Mouse (Mus musculus): Measurements from ENCODE around the gene Mfsd2b.
"Not testable (repeated sequence)": the region's sequence is repeated elsewhere in the genome, so short reads cannot be mapped to it uniquely, and the experiment has no call there.

The Mfsd2b gene

DNA sequence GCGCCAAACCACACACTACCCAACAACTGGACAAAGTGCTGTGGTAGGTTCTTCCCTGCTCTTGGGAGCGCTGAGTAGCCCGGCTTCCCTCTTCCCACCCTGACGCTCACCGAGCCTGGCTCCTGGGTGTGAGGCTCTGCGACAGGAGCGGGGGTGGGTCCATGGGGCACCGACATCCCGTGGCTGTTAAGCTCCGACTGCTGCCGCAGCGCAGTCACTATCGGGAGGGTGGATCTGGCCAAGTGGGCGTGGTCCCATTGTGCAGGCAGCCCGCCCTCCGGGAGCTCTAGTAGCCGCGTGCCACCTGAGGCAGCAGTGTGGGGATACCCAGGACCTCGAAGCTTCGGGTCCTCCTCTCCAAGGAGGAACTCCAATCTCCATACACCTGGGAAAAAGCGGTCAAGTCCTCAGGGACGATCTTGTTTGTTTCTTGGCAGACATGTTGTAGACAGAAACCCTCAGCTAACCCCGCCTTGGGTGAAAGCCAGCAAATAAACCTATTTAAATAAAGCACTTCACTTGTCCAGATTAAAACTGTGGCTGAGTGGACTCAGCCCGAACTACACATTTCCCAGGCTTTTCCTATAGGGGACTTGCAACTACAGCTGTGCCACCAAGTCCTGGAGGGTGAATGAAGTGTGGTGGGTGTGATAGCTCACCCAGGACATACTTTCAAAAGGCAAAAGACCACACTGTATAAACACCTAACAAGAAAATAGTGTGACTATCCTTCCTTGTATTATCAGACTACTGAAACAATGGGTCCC lies at the start of gene Mfsd2b:
Gene Mfsd2b, minus strand, starts transcription at position 199 of the 767 bp plus-strand sequence.
- peak; percentile 25 for DNase-seq

- DNase-seq = peak; percentile 59
Measured at GRCm38 (mm10) chr12:4917805-4918591, 43.8 kb upstream of the Mfsd2b start.

- DNase-seq = peak; percentile 98
Measured at GRCm38 (mm10) chr12:4916994-4917804, 43.0 kb upstream of the Mfsd2b start, which contains the start of gene Atad2b. TSS of gene Atad2b (plus strand) at chr12:4917353.

DNA sequence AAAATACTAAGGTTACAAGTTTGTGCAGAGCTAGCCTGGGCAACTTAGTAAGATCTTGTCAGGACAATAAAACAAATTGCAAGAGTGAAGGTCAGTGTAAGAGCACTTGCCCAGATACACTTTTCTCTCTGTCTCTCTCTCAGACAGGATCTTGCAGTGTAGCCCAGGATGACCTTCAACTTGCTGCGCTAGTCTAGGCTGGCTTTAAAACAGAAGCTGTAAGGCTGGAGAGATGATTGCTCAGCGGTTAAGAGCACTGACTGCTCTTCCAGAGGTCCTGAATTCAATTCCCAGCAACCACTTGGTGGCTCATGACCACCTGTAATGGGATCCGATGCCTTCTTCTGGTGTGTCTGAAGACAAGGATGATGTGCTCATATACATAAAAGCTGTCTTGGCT lies 40.8 kb upstream of the Mfsd2b start:
- DNase-seq = no peak

DNA sequence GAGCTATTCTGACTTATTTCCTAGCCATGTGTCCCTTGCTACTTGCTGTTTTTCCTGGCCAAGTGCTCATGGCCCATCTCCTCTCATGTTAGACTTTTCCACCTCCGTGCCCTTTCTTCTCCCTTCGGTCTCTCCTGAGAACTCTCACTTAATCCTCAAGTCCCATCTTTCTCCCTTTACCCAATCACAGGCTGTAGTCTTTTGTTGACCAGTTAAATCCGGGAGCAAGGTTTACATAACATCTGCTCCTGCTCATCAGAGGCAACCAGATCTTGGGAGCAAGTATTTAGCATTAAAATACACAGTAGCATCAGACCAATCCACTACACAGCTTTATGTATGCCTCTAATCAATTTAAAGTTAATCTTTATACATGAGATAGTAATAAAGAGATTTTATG lies 40.3 kb upstream of the Mfsd2b start:
- no peak for DNase-seq

DNA sequence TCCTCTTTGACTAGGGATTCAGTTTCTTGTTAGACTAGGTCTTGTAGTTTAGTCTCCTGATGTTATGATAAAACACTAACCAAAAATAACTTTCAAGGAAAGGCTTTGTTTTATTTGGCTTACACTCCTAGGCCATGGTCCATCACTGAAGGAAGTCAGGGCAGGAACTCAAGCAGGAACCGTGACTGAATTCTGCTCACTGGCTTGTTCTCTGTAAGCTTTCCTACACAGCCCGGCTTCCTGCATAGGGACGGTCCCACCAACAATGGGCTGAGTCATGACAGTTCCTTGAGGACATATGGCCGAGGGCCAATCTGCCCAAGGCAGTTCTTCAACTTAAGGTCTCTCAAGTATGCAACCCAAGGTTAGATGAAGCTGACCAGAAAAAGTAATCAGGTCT lies 37.6 kb upstream of the Mfsd2b start:
- DNase-seq = no peak

- not testable (repeated sequence) for DNase-seq
Measured at GRCm38 (mm10) chr12:4910496-4910895, 36.3 kb upstream of the Mfsd2b start.

DNA sequence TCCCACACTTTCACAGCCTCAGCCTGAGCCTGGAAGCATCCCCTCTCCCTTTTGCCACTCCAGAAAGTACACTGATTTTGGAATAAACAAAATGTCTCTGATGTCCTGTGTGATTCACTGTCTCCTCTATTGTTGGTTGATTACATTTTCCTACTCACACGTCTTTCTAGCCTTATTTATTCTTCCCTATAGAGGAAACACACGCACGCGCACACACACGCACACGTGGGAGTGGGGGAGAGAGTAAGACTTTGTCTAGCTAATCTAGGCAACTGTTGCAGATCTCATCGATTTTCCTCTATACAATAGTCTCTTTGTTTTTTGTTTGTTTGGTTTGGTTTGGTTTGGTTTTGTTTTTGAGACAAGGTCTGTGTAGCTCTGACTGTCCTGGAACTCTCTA lies 34.2 kb upstream of the Mfsd2b start:
- DNase-seq = no peak

- DNase-seq = peak; percentile 95
Measured at GRCm38 (mm10) chr12:4906951-4907906, 33.1 kb upstream of the Mfsd2b start, which contains the start of gene Ubxn2a. TSS of gene Ubxn2a (minus strand) at chr12:4907705.

- no peak for DNase-seq
Measured at GRCm38 (mm10) chr12:4906476-4906875, 32.3 kb upstream of the Mfsd2b start.

DNA sequence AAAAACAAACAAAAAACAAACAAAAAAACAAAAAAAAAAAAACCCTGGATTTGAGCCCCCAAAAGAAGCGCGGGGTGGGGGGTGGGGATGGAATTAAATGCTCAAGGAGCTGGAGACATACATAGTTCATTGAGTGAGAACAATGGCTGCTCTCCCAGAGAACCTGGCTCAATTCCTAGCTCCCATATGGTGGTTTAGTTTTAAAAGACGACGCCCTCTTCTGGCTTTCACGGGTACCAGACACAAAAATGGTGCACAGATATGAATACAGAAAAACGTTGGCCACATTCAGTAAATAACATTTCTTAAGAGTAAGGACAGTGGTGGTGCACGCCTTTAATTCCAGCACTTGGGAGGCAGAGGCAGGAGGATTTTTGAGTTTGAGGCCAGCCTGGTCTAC lies 31.8 kb upstream of the Mfsd2b start:
- DNase-seq = no peak

DNA sequence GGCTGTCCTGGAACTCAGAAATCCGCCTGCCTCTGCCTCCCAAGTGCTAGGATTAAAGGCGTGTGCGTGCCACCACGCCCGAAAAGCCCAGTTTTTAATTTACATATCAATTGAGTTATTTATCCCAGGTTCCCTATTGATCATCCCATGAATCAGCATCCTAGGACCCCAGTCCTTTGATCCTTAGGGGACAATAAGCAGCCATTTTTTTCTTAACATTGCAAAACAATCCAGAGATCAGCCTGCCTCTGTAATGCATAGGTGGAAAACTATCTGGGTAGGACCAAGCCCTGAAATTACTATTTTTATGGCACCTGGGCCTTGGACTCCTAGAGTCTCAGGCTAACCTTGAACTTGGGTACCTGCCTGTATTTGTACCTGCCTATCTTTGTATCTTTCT lies 23.9 kb upstream of the Mfsd2b start:
- DNase-seq = no peak

GRCm38 (mm10) chr12:4889891-4890290 lies 15.7 kb upstream of the Mfsd2b start:
- no peak for DNase-seq

DNA sequence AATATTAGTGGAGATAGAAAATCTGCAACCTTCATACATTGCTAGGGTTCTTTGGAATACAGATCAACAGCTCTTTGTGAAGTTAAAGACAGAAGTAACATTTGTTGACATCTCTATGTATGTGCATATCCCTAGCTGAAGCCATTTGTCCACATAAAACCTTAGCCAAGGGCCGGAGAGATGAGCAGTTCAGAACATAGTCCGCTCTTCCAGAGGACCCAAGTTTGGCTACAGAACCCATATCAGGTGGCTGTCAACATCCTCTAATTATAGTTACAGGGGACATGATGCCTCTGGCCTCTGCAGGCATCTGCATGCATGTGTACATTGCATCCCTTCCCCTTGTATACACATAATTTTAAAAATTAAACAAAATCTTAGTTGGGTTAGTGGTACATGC lies 15.1 kb upstream of the Mfsd2b start:
- DNase-seq = no peak

GRCm38 (mm10) chr12:4888739-4889138 lies 14.6 kb upstream of the Mfsd2b start:
- DNase-seq = no peak

DNA sequence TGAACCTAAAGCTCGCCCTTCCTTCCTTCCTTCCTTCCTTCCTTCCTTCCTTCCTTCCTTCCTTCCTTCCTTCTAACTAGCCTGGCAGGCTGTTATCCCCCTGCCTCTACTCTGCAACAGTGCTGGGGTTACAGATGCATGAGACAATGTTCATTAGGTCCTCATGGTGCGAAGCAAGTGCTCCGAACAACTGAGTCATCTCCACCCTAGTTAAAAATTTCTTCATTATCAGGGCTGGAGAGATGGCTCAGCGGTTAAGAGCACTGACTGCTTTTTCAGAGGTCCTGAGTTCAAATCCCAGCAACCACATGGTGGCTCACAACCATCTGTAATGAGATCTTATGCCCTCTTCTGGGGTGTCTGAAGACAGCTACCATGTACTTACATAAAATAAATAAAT lies 12.4 kb upstream of the Mfsd2b start:
- not testable (repeated sequence) for DNase-seq

GRCm38 (mm10) chr12:4885062-4885461 lies 10.9 kb upstream of the Mfsd2b start:
- no peak for DNase-seq

DNA sequence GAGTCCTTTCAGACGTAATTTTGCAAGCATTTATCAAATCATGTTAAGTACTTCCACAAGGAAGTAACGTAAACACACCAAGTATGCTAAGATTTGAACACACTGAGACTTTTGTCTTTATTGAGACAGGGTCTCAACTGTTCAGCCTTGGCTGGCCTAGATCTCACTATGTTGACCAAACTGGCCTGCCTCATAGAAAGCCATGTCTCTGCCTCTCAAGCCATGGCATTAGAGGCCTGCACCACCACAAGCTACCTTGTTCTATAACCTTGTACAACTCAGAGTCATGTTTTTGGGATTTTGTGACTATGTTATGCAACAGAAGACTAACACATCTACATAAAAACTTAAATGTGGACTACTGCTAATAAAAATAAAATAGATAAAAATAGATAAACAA lies 7.9 kb upstream of the Mfsd2b start:
- no peak for DNase-seq

DNA sequence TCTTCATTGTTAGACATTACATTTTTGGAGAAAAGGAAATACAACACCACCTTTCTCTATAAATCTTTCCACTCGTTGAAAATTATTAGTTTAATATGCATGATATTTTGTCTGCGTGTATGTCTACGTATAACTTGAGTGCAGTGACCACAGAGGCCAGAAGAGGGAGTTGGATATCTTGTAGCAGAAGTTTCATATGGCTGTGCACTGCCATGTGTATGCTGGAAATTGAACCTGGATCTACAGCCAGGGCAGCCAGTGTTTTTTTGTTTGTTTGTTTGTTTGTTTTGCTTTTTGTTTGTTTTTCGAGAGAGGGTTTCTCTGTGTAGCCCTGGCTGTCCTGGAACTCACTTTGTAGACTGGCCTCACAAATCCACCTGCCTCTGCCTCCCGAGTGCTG lies 4.9 kb upstream of the Mfsd2b start:
- DNase-seq = no peak

DNA sequence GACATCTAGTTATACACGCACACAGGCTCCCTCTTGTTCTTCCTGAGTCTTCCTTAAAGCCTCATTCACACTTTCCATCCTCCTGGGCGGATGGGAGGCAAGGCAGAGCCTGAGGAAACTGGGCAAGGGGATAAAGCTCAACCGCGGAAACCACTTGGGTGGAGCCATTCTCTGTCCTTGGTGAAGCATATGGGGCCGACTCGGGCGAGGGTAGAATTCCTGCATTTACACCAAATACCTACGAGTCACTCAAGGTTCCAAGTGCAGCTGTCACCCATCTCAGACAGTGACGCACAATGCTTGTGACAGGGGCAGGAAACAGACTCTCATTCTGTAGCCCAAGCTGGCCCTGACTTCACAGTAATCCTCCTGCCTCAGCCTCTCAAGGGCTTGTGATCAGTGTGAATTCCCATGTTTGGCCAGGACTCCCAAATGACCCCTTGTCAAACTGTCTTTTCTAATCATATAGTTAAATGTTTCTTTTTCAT lies 4.2 kb upstream of the Mfsd2b start:
- no peak for DNase-seq

- no peak for DNase-seq
Measured at GRCm38 (mm10) chr12:4875623-4876022, 1.5 kb upstream of the Mfsd2b start.

- no peak for DNase-seq
Measured at GRCm38 (mm10) chr12:4873531-4873930, 628 bp downstream of the Mfsd2b start.

Data from cerebellum, adult 11 months (tissue).